Mouse (Mus musculus) C2C12 (cell line): ENCODE results near the gene Pin1rt1.

Source experiments
- CTCF ChIP-seq: IDR thresholded peaks from one replicate; pipeline ENCODE4 v1.5.1; 2011; ENCODE audit not compliant: control insufficient read depth, insufficient read depth, insufficient read length
- MYOD1 ChIP-seq: IDR thresholded peaks from one replicate; pipeline ENCODE4 v1.6.1; 2011; ENCODE audit warnings: low read depth; ENCODE audit not compliant: control insufficient read depth, insufficient read length

DNA sequence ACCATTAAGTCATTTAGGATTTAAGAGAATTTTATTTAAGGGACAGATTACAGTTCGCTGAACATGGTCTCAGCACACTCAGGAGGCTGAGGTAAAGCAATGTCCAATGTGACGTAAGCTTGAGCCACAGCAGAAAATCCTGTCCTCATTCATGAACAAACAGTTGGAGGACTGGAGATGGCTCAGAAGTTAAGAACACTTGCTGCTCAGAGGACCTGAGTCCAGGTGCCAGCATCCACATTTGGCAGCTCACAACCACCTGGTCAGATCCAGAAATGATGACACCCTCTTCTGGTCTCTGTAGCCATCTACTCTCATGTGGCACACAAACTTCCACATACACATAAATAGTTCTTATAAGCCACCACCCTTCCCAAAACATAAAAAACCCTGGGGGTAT, 23.5 kb upstream of the Pin1rt1 start:
- TF ChIP-seq MYOD1 (no peak), CTCF (no peak)
